In genomic region chr5:21367514-21367913, GRCm38 (mm10) we compare ENCODE assay signal across 25 mouse cellular contexts. TPM values are rescaled to one million over a fixed set of nuclear protein-coding genes. Genes with fewer than 3 reads are reported as not detected.
DNase-seq lines count a peak whose midpoint lies in the region; ATAC-seq and TF ChIP-seq lines count a peak whose summit lies in the region.
"Had no signal": no experiment of that assay in that cellular context is flagged by ENCODE, and none has a peak within 500 bp of the region (broad histone marks: within the 10 kb centered on the region; RNA-seq: fewer than 3 reads in every experiment).

No protein-coding gene starts in this region.

- H3K79me2 ChIP-seq in CH12.LX (replicated peaks; ENCODE audit: control insufficient read depth, extremely low read depth, insufficient read depth, poor library complexity, severe bottlenecking): no peaks in the 10 kb centered on the region; the same call in 1 of the 2 replicates

- ATAC-seq in forebrain, embryonic 11.5 days (replicated peaks; ENCODE audit: low FRiP score): peak; percentile 51; the same call in 1 of the 2 replicates
- no peak for ATAC-seq in forebrain, embryonic 15.5 days (replicated peaks)
- peak; percentile 57 for ATAC-seq in granulocyte monocyte progenitor cell, adult 5-6 weeks (replicated peaks; ENCODE audit: poor library complexity, severe bottlenecking)
- ATAC-seq: forebrain, postnatal 0 days; intestine, postnatal 0 days; Patski had no signal

- H3K9me3 ChIP-seq in forebrain, embryonic 11.5 days (ENCODE audit: control insufficient read depth, low read length): no peaks in the 10 kb centered on the region
- H3K9me3 ChIP-seq in forebrain, embryonic 15.5 days: no peaks in the 10 kb centered on the region
- no peaks in the 10 kb centered on the region for H3K9me3 ChIP-seq in CH12.LX (replicated peaks; ENCODE audit: low read length)
- H3K9me3 ChIP-seq: forebrain, embryonic 12.5 days; G1E; heart, embryonic 10.5 days; heart, embryonic 13.5 days; hindbrain, embryonic 12.5 days; hindbrain, embryonic 15.5 days had no signal

- H3K4me3 ChIP-seq in forebrain, embryonic 11.5 days (ENCODE audit: low read depth, low read length): no peak overlapping the region
- H3K4me3 ChIP-seq in forebrain, embryonic 15.5 days: no peak overlapping the region
- H3K4me3 ChIP-seq in CH12.LX (replicated peaks in 1 of 3; ENCODE audit: low read depth in 2 of 3, low read length in 2 of 3, poor library complexity in 1 of 3): no peak overlapping the region
- H3K4me3 ChIP-seq: forebrain, embryonic 12.5 days; heart, adult 2 months; heart, embryonic 10.5 days; heart, embryonic 13.5 days; hindbrain, embryonic 12.5 days; hindbrain, embryonic 15.5 days had no signal

- 0 out of 2 replicates have a peak, but pooled peaks cover 3% of the 10 kb centered on the region for H3K4me1 ChIP-seq in forebrain, embryonic 11.5 days (replicated peaks; ENCODE audit: control insufficient read depth, insufficient read depth, low read length)
- peaks cover 6% of the 10 kb centered on the region for H3K4me1 ChIP-seq in forebrain, embryonic 15.5 days
- H3K4me1 ChIP-seq in CH12.LX (ENCODE audit: control insufficient read depth in 1 of 2, insufficient read depth in 2 of 2): peaks cover 10 to 31% of the 10 kb centered on the region in 2 experiments
- H3K4me1 ChIP-seq: hindbrain, embryonic 12.5 days had no signal

- H3K9ac ChIP-seq in forebrain, embryonic 11.5 days (ENCODE audit: low read length): no peak overlapping the region
- H3K9ac ChIP-seq in forebrain, embryonic 15.5 days (replicated peaks): no peak overlapping the region
- H3K9ac ChIP-seq in CH12.LX (ENCODE audit: insufficient read depth, low read depth): no peak overlapping the region
- H3K9ac ChIP-seq: forebrain, embryonic 12.5 days; forebrain, postnatal 0 days; heart, embryonic 13.5 days; hindbrain, embryonic 12.5 days; hindbrain, embryonic 15.5 days had no signal

- 9% methylated on average over 2 of the region's 2 CpGs for WGBS in forebrain, embryonic 11.5 days
- WGBS in forebrain, embryonic 15.5 days: 4% methylated on average over 2 of the region's 2 CpGs

- no peaks in the 10 kb centered on the region for H3K27me3 ChIP-seq in forebrain, embryonic 11.5 days (ENCODE audit: control insufficient read depth, insufficient read depth, low read length)
- no peaks in the 10 kb centered on the region for H3K27me3 ChIP-seq in forebrain, embryonic 15.5 days
- no peaks in the 10 kb centered on the region for H3K27me3 ChIP-seq in CH12.LX (replicated peaks)
- H3K27me3 ChIP-seq in splenic B cell, adult 2 months (ENCODE audit: control insufficient read depth, insufficient read depth, low read length, poor library complexity, severe bottlenecking): no peaks in the 10 kb centered on the region
- H3K27me3 ChIP-seq: forebrain, embryonic 12.5 days; heart, embryonic 13.5 days; hindbrain, embryonic 12.5 days; hindbrain, embryonic 15.5 days had no signal

- no peak for TF ChIP-seq CTCF in CH12.LX (conservative IDR thresholded peaks at IDR 0.05 in 1 of 2, IDR thresholded peaks at IDR 0.05 in 1 of 2; ENCODE audit: low read depth in 2 of 2, low read length in 2 of 2)

- no peaks in the 10 kb centered on the region for H3K36me3 ChIP-seq in forebrain, embryonic 11.5 days (ENCODE audit: control insufficient read depth, insufficient read depth, low read length)
- no peaks in the 10 kb centered on the region for H3K36me3 ChIP-seq in forebrain, embryonic 15.5 days
- H3K36me3 ChIP-seq in CH12.LX (replicated peaks in 1 of 2; ENCODE audit: control insufficient read depth in 1 of 2, insufficient read depth in 1 of 2, low read length in 1 of 2): no peaks in the 10 kb centered on the region
- H3K36me3 ChIP-seq in splenic B cell, adult 2 months (ENCODE audit: control insufficient read depth, insufficient read depth, low read length, poor library complexity, severe bottlenecking): no peaks in the 10 kb centered on the region
- H3K36me3 ChIP-seq: forebrain, embryonic 12.5 days; G1E; heart, embryonic 10.5 days; heart, embryonic 13.5 days; hindbrain, embryonic 12.5 days; hindbrain, embryonic 15.5 days had no signal

- no peak for TF ChIP-seq POLR2A in CH12.LX (IDR thresholded peaks at IDR 0.05; ENCODE audit: low read depth, low read length)

- 0 out of 2 replicates have a peak overlapping the region, but pooled peaks have one; percentile 12 for H3K27ac ChIP-seq in forebrain, embryonic 11.5 days (ENCODE audit: low read depth, low read length)
- H3K27ac ChIP-seq in forebrain, embryonic 15.5 days (replicated peaks): no peak overlapping the region
- no peak overlapping the region for H3K27ac ChIP-seq in CH12.LX (ENCODE audit: insufficient read depth, low read depth)
- H3K27ac ChIP-seq: forebrain, embryonic 12.5 days; heart, adult 2 months; heart, embryonic 10.5 days; heart, embryonic 13.5 days; hindbrain, embryonic 12.5 days; hindbrain, embryonic 15.5 days had no signal

- in situ Hi-C loops in CH12.LX (cut with MboI; ENCODE audit: low pct_ligation_motif_present, low pct_unique_long_range_greater_than_20kb, low sequenced_read_pairs): no loop called here

- no peak overlapping the region for H3K4me2 ChIP-seq in forebrain, embryonic 11.5 days (ENCODE audit: low read depth, low read length, severe bottlenecking)
- no peak overlapping the region for H3K4me2 ChIP-seq in forebrain, embryonic 15.5 days (replicated peaks)
- no peak overlapping the region for H3K4me2 ChIP-seq in CH12.LX (ENCODE audit: insufficient read depth, low read depth, poor library complexity, severe bottlenecking)
- H3K4me2 ChIP-seq: forebrain, embryonic 12.5 days; heart, embryonic 13.5 days; hindbrain, embryonic 12.5 days; hindbrain, embryonic 15.5 days had no signal

- no peak for TF ChIP-seq EP300 in CH12.LX (IDR thresholded peaks at IDR 0.05; ENCODE audit: low read length)

- dilution Hi-C loops in CH12.LX (cut with MboI; ENCODE audit: extremely low pct_ligation_motif_present, extremely low pct_unique_long_range_greater_than_20kb, low sequenced_read_pairs): no loop called here

- no peak for DNase-seq in forebrain, embryonic 11.5 days (ENCODE audit: low spot score)
- no peak for DNase-seq in CH12.LX (ENCODE audit: extremely low read depth)
- peak; percentile 33 for DNase-seq in splenic B cell, adult 2 months (ENCODE audit: low read depth, low spot score)
- no peak for DNase-seq in testis, postnatal 14 days (ENCODE audit: low spot score)
- no peak for DNase-seq in lung, adult 18-20 months
- DNase-seq: adrenal gland, postnatal 10 days; adrenal gland, postnatal 36 days; cerebellum, adult 18-20 months; cerebellum, adult 9-10 months; cerebellum, postnatal 14 days; forebrain, postnatal 0 days; gastrocnemius, postnatal 25 days; heart, adult 2 months had no signal

- no peak for TF ChIP-seq RAD21 in CH12.LX (IDR thresholded peaks at IDR 0.05; ENCODE audit: low read depth, low read length)

TF ChIP-seq in CH12.LX, 34 proteins besides CTCF, POLR2A, EP300 and RAD21:
- TF ChIP-seq CHD2 (IDR thresholded peaks at IDR 0.05; ENCODE audit: low read length) (peak; percentile 43; the same call in 1 of the 2 replicates), ZKSCAN1 (IDR thresholded peaks at IDR 0.05; ENCODE audit: borderline replicate concordance, low read depth, low read length) (no peak), NRF1 (IDR thresholded peaks at IDR 0.05; ENCODE audit: low read depth, low read length) (no peak), HCFC1 (IDR thresholded peaks at IDR 0.05; ENCODE audit: low read depth, low read length) (no peak), GABPA (IDR thresholded peaks at IDR 0.05; ENCODE audit: insufficient replicate concordance, low read depth, low read length) (no peak), MEF2A (IDR thresholded peaks at IDR 0.05; ENCODE audit: borderline replicate concordance, low read depth, low read length) (no peak), IRF4 (IDR thresholded peaks at IDR 0.05; ENCODE audit: low read depth, low read length) (no peak)

RNA-seq across cellular contexts. Expression of gene Fgl2, which starts 4.9 kb away (rescaled TPM):
- 1.2 and 1.6 TPM in 2 replicates for polyA plus RNA-seq in forebrain, embryonic 11.5 days (2014; fragmentation: Nextera tagmentation; extraction: Ambion mirVana)
- polyA plus RNA-seq in forebrain, embryonic 15.5 days (2015; fragmentation: Nextera tagmentation; extraction: Ambion mirVana): 1.2 and 1.5 TPM in 2 replicates
- total RNA-seq in CH12.LX (2012; rRNA removed) (7.9 and 10.4 TPM in 2 replicates), CH12.LX (2014; rRNA removed) (0.59 and 0.61 TPM in 2 replicates)
- polyA plus RNA-seq in CH12.LX (2012; ENCODE audit: insufficient read length, low read depth): 0.41 and 0.48 TPM in 2 replicates
- 37.5 and 40.3 TPM in 2 replicates for total RNA-seq in granulocyte monocyte progenitor cell, adult 5-6 weeks (2014; fragmentation: Nextera tagmentation)
- total RNA-seq in granulocyte monocyte progenitor cell, adult 5-6 weeks (2017): 85.1 and 89.7 TPM in 2 replicates
- polyA plus RNA-seq: Patski had no signal

RNA-seq across cellular contexts. Expression of gene Ccdc146, which starts 57.0 kb away (rescaled TPM):
- polyA plus RNA-seq in forebrain, embryonic 11.5 days (2014; fragmentation: Nextera tagmentation; extraction: Ambion mirVana): 0.36 TPM in 1 of 2 replicates, not detected in the other
- 0.33 and 1.4 TPM in 2 replicates for polyA plus RNA-seq in forebrain, embryonic 15.5 days (2015; fragmentation: Nextera tagmentation; extraction: Ambion mirVana)
- total RNA-seq in CH12.LX (2012; rRNA removed): not detected in 2 replicates
- 0.17 and 0.27 TPM in 2 replicates for total RNA-seq in CH12.LX (2014; rRNA removed)
- polyA plus RNA-seq in CH12.LX (2012; ENCODE audit: insufficient read length, low read depth): 0.21 and 0.57 TPM in 2 replicates
- total RNA-seq in granulocyte monocyte progenitor cell, adult 5-6 weeks (2014; fragmentation: Nextera tagmentation): not detected in 2 replicates
- 0.43 and 5.2 TPM in 2 replicates for total RNA-seq in granulocyte monocyte progenitor cell, adult 5-6 weeks (2017)
- total RNA-seq: adrenal gland, adult 18-20 months; hematopoietic stem cell, adult 5-6 weeks had no signal
- polyA plus RNA-seq: G1E had no signal

RNA-seq across cellular contexts. Expression of gene Fam185a, which starts 57.2 kb away (rescaled TPM):
- 4.8 and 5.2 TPM in 2 replicates for polyA plus RNA-seq in forebrain, embryonic 11.5 days (2014; fragmentation: Nextera tagmentation; extraction: Ambion mirVana)
- polyA plus RNA-seq in forebrain, embryonic 15.5 days (2015; fragmentation: Nextera tagmentation; extraction: Ambion mirVana): 7.2 and 8.3 TPM in 2 replicates
- total RNA-seq in CH12.LX (2012; rRNA removed) (16.0 and 16.1 TPM in 2 replicates), CH12.LX (2014; rRNA removed) (30.6 and 32.1 TPM in 2 replicates)
- polyA plus RNA-seq in CH12.LX (2012; ENCODE audit: insufficient read length, low read depth): 12.5 and 13.4 TPM in 2 replicates
- total RNA-seq in granulocyte monocyte progenitor cell, adult 5-6 weeks (2014; fragmentation: Nextera tagmentation): 6.7 and 10.9 TPM in 2 replicates
- 7.4 and 13.1 TPM in 2 replicates for total RNA-seq in granulocyte monocyte progenitor cell, adult 5-6 weeks (2017)
